Mouse (Mus musculus): ENCODE results near the gene Rcbtb2.

DNA sequence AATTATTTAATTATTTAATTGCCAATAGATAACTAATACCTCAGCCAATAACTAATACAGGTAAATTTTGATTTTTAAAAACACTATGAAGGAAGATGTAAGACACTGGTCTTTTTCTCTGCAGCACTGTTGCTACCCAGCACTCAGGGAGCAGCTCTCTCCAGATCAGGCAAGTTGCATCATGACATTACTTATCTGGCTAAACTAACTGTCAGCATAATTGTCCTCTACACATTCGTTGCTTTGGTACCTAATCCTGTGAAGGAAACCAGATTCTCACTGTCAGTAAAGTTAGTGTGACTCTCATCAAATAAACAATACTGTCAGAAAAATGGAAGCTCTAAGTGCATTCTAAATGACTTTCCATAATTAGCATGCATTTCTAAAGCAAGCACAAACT lies 104.0 kb downstream of the Rcbtb2 start:
- TF ChIP-seq NANOG (IDR thresholded peaks at IDR 0.05; ENCODE audit: borderline replicate concordance, low read length) = no peak
- TF ChIP-seq CTCF (conservative IDR thresholded peaks at IDR 0.05; ENCODE audit: low read length) = no peak

Data from E14TG2a.4 (cell line).